9 mouse cellular contexts compared by ENCODE assay signal in genomic region chr11:49844969-49845368, GRCm38 (mm10). TPM values are rescaled to one million over a fixed set of nuclear protein-coding genes. Genes with fewer than 3 reads are reported as not detected.
DNase-seq lines count a peak whose midpoint lies in the region; ATAC-seq and TF ChIP-seq lines count a peak whose summit lies in the region.
"Had no signal": no experiment of that assay in that cellular context is flagged by ENCODE, and none has a peak within 500 bp of the region (broad histone marks: within the 10 kb centered on the region; RNA-seq: fewer than 3 reads in every experiment).

No protein-coding gene starts in this region.

- H3K27ac ChIP-seq in forebrain, postnatal 0 days (ENCODE audit: low read depth, low read length), result no peak overlapping the region
- H3K27ac ChIP-seq in forebrain, embryonic 15.5 days (replicated peaks), result no peak overlapping the region
- no peak overlapping the region for H3K27ac ChIP-seq in stomach, postnatal 0 days (replicated peaks)

- no peaks in the 10 kb centered on the region for H3K9me3 ChIP-seq in forebrain, postnatal 0 days (ENCODE audit: low read length)
- H3K9me3 ChIP-seq in forebrain, embryonic 15.5 days, result no peaks in the 10 kb centered on the region
- H3K9me3 ChIP-seq in G1E (replicated peaks), result no peaks in the 10 kb centered on the region
- no peaks in the 10 kb centered on the region for H3K9me3 ChIP-seq in stomach, postnatal 0 days (ENCODE audit: control insufficient read depth, low read length)

- no peaks in the 10 kb centered on the region for H3K36me3 ChIP-seq in forebrain, postnatal 0 days (ENCODE audit: insufficient read depth)
- peaks cover 3% of the 10 kb centered on the region; the same call in 1 of the 2 replicates for H3K36me3 ChIP-seq in forebrain, embryonic 15.5 days
- peaks cover 10% of the 10 kb centered on the region for H3K36me3 ChIP-seq in G1E (replicated peaks)
- no peaks in the 10 kb centered on the region for H3K36me3 ChIP-seq in stomach, postnatal 0 days (ENCODE audit: control insufficient read depth, insufficient read depth, low read length)

- no peak for TF ChIP-seq EP300 in stomach, postnatal 0 days (optimal IDR thresholded peaks at IDR 0.05)

- H3K9ac ChIP-seq in forebrain, postnatal 0 days, result no peak overlapping the region
- no peak overlapping the region for H3K9ac ChIP-seq in forebrain, embryonic 15.5 days (replicated peaks)
- H3K9ac ChIP-seq in stomach, postnatal 0 days (ENCODE audit: low read length), result no peak overlapping the region

- peak; percentile 65 for DNase-seq in forebrain, postnatal 0 days
- peak; percentile 27 for DNase-seq in G1E (ENCODE audit: low spot score)
- DNase-seq in cerebellum, adult 8-10 months, result peak; percentile 74
- DNase-seq in gastrocnemius, postnatal 36 days, result peak; percentile 48 to 56
- DNase-seq in left cerebral cortex, adult 11 months (ENCODE audit: low spot score), result peak; percentile 53
- peak; percentile 79 for DNase-seq in stomach, postnatal 0 days (ENCODE audit: low spot score)

- H3K4me1 ChIP-seq in forebrain, postnatal 0 days (ENCODE audit: insufficient read depth), result peaks cover 13% of the 10 kb centered on the region
- peaks cover 24% of the 10 kb centered on the region for H3K4me1 ChIP-seq in forebrain, embryonic 15.5 days
- H3K4me1 ChIP-seq in G1E (ENCODE audit: insufficient read depth, low read depth, low read length), result peaks cover 51% of the 10 kb centered on the region
- H3K4me1 ChIP-seq in stomach, postnatal 0 days (replicated peaks; ENCODE audit: control insufficient read depth, insufficient read depth), result peaks cover 3% of the 10 kb centered on the region; the same call in 1 of the 2 replicates

- peak; percentile 77 for TF ChIP-seq CTCF in forebrain, postnatal 0 days (IDR thresholded peaks at IDR 0.05; ENCODE audit: low read depth)
- TF ChIP-seq CTCF in G1E (IDR thresholded peaks at IDR 0.05; ENCODE audit: low read depth, low read length), result peak; percentile 69; the same call in 1 of the 2 replicates
- peak; percentile 85 for TF ChIP-seq CTCF in stomach, postnatal 0 days (IDR thresholded peaks at IDR 0.05; ENCODE audit: low read depth)

- WGBS in forebrain, postnatal 0 days, result 42% methylated on average over 3 of the region's 3 CpGs
- 55% methylated on average over 3 of the region's 3 CpGs for WGBS in forebrain, embryonic 15.5 days
- WGBS in stomach, postnatal 0 days, result 30% methylated on average over 3 of the region's 3 CpGs

- H3K27me3 ChIP-seq in forebrain, postnatal 0 days (ENCODE audit: insufficient read depth, low read length), result no peaks in the 10 kb centered on the region
- H3K27me3 ChIP-seq in forebrain, embryonic 15.5 days, result no peaks in the 10 kb centered on the region
- no peaks in the 10 kb centered on the region for H3K27me3 ChIP-seq in G1E (ENCODE audit: insufficient read depth, low read length)
- no peaks in the 10 kb centered on the region for H3K27me3 ChIP-seq in stomach, postnatal 0 days (ENCODE audit: control insufficient read depth, insufficient read depth, low read length)

- H3K4me3 ChIP-seq in forebrain, postnatal 0 days (ENCODE audit: low read depth, low read length), result no peak overlapping the region
- H3K4me3 ChIP-seq in forebrain, embryonic 15.5 days, result no peak overlapping the region
- no peak overlapping the region for H3K4me3 ChIP-seq in G1E (ENCODE audit: low read depth, low read length)
- H3K4me3 ChIP-seq in stomach, postnatal 0 days (ENCODE audit: low read depth, low read length), result no peak overlapping the region

- intact Hi-C loops in gastrocnemius, postnatal 36 days (cut with DNase I), result loop anchor here (2.0 to 5.0 kb wide), 2 partner anchors 116 to 193 kb away; no protein-coding TSS in a partner anchor

- no peak overlapping the region; the same call in 1 of the 2 replicates for H3K4me2 ChIP-seq in forebrain, postnatal 0 days (ENCODE audit: low read depth)
- H3K4me2 ChIP-seq in forebrain, embryonic 15.5 days (replicated peaks), result no peak overlapping the region
- no peak overlapping the region for H3K4me2 ChIP-seq in stomach, postnatal 0 days (replicated peaks; ENCODE audit: low read depth)

- ATAC-seq in forebrain, postnatal 0 days, result no peak
- no peak for ATAC-seq in forebrain, embryonic 15.5 days (replicated peaks)
- ATAC-seq in G1E (ENCODE audit: extremely low read depth, insufficient number of reproducible peaks, low FRiP score, poor library complexity, severe bottlenecking), result no peak
- 0 out of 2 replicates have a peak, but pooled peaks have one; percentile 18 for ATAC-seq in megakaryocyte-erythroid progenitor cell, adult 5-6 weeks (replicated peaks; ENCODE audit: low FRiP score, low TSS enrichment, poor library complexity, severe bottlenecking)
- no peak for ATAC-seq in stomach, postnatal 0 days (ENCODE audit: low FRiP score, low TSS enrichment)

RNA-seq across cellular contexts. Expression of gene Mapk9, which starts 1.6 kb away (rescaled TPM):
- 92.3 and 123 TPM in 2 replicates for total RNA-seq in forebrain, postnatal 0 days (2014; rRNA removed)
- polyA plus RNA-seq in forebrain, postnatal 0 days (2015; fragmentation: Nextera tagmentation; extraction: Ambion mirVana), result 41.5 and 55.6 TPM in 2 replicates
- polyA plus RNA-seq in forebrain, embryonic 15.5 days (2015; fragmentation: Nextera tagmentation; extraction: Ambion mirVana), result 46.8 and 47.2 TPM in 2 replicates
- 47.9 and 50.8 TPM in 2 replicates for total RNA-seq in G1E (2014; fragmentation: Nextera tagmentation)
- total RNA-seq in G1E (2017), result 29.3 and 39.1 TPM in 2 replicates
- polyA plus RNA-seq in G1E (2012), result 6.5 and 7.8 TPM in 2 replicates
- total RNA-seq in gastrocnemius, postnatal 36 days (2021), result 10 to 100 TPM; 43.5 to 49.9 TPM
- total RNA-seq in megakaryocyte-erythroid progenitor cell, adult 5-6 weeks (2014; fragmentation: Nextera tagmentation), result 107 and 112 TPM in 2 replicates
- 94.5 and 98.9 TPM in 2 replicates for total RNA-seq in megakaryocyte-erythroid progenitor cell, adult 5-6 weeks (2017)
- polyA plus RNA-seq in stomach, postnatal 0 days (2015; fragmentation: Nextera tagmentation; extraction: Ambion mirVana), result 19.2 and 19.7 TPM in 2 replicates

RNA-seq across cellular contexts. Expression of gene Gfpt2, which starts 51.0 kb away (rescaled TPM):
- total RNA-seq in forebrain, postnatal 0 days (2014; rRNA removed), result 5.0 and 5.5 TPM in 2 replicates
- 6.5 and 7.4 TPM in 2 replicates for polyA plus RNA-seq in forebrain, postnatal 0 days (2015; fragmentation: Nextera tagmentation; extraction: Ambion mirVana)
- polyA plus RNA-seq in forebrain, embryonic 15.5 days (2015; fragmentation: Nextera tagmentation; extraction: Ambion mirVana), result 9.3 and 11.1 TPM in 2 replicates
- total RNA-seq in G1E (2014; fragmentation: Nextera tagmentation) (not detected in 2 replicates), G1E (2017) (0.22 and 0.23 TPM in 2 replicates)
- not detected in 2 replicates for polyA plus RNA-seq in G1E (2012)
- 1 to 10 TPM; 5.7 to 6.2 TPM for total RNA-seq in gastrocnemius, postnatal 36 days (2021)
- total RNA-seq in megakaryocyte-erythroid progenitor cell, adult 5-6 weeks (2014; fragmentation: Nextera tagmentation), result 0.87 and 1.0 TPM in 2 replicates
- total RNA-seq in megakaryocyte-erythroid progenitor cell, adult 5-6 weeks (2017), result 2.3 and 2.9 TPM in 2 replicates
- polyA plus RNA-seq in stomach, postnatal 0 days (2015; fragmentation: Nextera tagmentation; extraction: Ambion mirVana), result 2.3 and 2.8 TPM in 2 replicates

RNA-seq across cellular contexts. Expression of gene Rasgef1c, which starts 56.7 kb away (rescaled TPM):
- 28.3 and 36.1 TPM in 2 replicates for total RNA-seq in forebrain, postnatal 0 days (2014; rRNA removed)
- polyA plus RNA-seq in forebrain, postnatal 0 days (2015; fragmentation: Nextera tagmentation; extraction: Ambion mirVana), result 24.9 and 30.8 TPM in 2 replicates
- 11.8 and 14.8 TPM in 2 replicates for polyA plus RNA-seq in forebrain, embryonic 15.5 days (2015; fragmentation: Nextera tagmentation; extraction: Ambion mirVana)
- not detected in 2 replicates for total RNA-seq in G1E (2014; fragmentation: Nextera tagmentation)
- total RNA-seq in G1E (2017), result 0.05 and 0.06 TPM in 2 replicates
- not detected in 2 replicates for polyA plus RNA-seq in G1E (2012)
- under 1 TPM; 0.26 to 0.44 TPM for total RNA-seq in gastrocnemius, postnatal 36 days (2021)
- total RNA-seq in megakaryocyte-erythroid progenitor cell, adult 5-6 weeks (2014; fragmentation: Nextera tagmentation), result 1.4 and 5.6 TPM in 2 replicates
- total RNA-seq in megakaryocyte-erythroid progenitor cell, adult 5-6 weeks (2017), result 1.2 TPM in 2 replicates
- polyA plus RNA-seq in stomach, postnatal 0 days (2015; fragmentation: Nextera tagmentation; extraction: Ambion mirVana), result 0.57 and 0.74 TPM in 2 replicates
- polyA plus RNA-seq: lung, embryonic 16.5 days had no signal

Comparison
In these comparisons a context has a peak if more than half of its experiments do, and no peak if none do; other contexts are left out.
1. DNase-seq: peak in every context shown above with its lines; median percentile 79 in stomach, postnatal 0 days; 74 in cerebellum, adult 8-10 months; 65 in forebrain, postnatal 0 days; 53 in left cerebral cortex, adult 11 months; 52 in gastrocnemius, postnatal 36 days; 27 in G1E.